Mouse (Mus musculus): Measurements from ENCODE around the gene AU021092. TPM values are rescaled to one million over a fixed set of nuclear protein-coding genes. Genes with fewer than 3 reads are reported as not detected.

The AU021092 gene
- total RNA-seq (2021) = 1 to 10 TPM; 4.2 to 4.7 TPM
- long read RNA-seq, experiment 1, partial matches to known transcripts = 0 of 3 reads
- long read RNA-seq, experiment 1, other reads (novel, unspliced or antisense) = 0 of 3 reads
- long read RNA-seq, experiment 2, partial matches to known transcripts = 0 of 3 reads
- long read RNA-seq, experiment 2, other reads (novel, unspliced or antisense) = 1 of 3 reads

DNA sequence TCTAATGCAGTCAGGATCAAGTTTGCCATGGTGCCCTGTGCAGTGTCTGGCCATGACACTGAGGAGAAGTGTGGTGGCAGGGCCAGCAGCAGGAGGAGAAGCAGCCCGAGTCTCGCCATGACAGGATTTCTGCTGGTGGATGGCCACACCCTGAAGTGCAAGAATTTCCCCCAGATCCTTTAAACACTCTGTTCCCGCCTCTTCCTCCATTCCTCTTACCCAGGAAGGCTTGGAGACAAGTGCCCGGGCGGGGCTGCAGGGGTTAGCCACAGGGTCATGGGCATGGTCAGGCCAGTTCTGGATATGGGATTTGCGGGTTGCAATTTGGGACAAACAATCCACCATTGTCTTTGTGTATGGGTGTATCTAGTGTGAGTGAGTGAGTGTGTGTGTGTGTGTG, at the start of gene AU021092:
TSS of gene AU021092 (minus strand) at position 160 of the 400 bp plus-strand sequence.
- DNase-seq (ENCODE audit: extremely low spot score in 1 of 2, low spot score in 2 of 2) = no peak
- Histone ChIP-seq H3K4me3 (no peak within 1 kb of the TSS), H3K27ac (peak within 1 kb of the TSS; percentile 50; the same call in 1 of the 2 replicates)
- intact Hi-C loops (cut with DNase I) = no loop called here
- TF ChIP-seq CTCF (IDR thresholded peaks at IDR 0.05) = no peak

DNA sequence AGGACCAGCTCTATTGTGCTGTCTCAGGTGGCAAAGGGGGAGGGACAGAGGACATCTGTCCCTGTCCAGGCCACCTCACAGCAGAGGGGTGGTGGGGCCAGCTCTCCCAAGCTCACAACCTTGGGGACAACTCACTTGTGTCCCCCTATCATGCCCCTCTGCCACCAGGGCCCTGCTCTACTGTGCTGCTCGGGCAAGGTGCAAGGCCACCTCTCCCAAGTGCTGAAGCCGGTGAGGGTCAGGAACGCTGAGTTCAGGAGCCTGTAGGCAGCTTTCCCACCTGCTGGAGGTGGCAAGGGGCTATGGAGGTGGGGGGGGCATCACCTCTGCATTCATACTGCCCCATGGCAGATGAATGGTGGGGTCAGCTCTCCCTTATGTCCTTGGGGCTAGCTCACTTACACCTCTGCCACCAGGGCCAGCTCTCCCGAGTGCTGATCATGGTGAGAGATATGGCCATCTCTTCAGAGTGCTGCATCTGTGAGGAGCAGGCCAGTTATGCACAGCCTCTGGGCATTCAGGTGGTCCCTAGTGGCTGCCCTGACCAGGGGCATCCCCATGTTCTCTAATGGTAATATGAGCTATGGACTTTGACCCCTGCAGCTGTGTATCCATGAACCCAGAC, 49.4 kb upstream of the AU021092 start:
- H3K4me3 ChIP-seq = no peak overlapping the region
- TF ChIP-seq CTCF (IDR thresholded peaks at IDR 0.05) = no peak
- intact Hi-C loops (cut with DNase I) = no loop called here
- no peak overlapping the region for H3K27ac ChIP-seq
- no peak for DNase-seq (ENCODE audit: extremely low spot score in 1 of 2, low spot score in 2 of 2)

GRCm38 (mm10) chr16:5263926-5264325, 41.8 kb upstream of the AU021092 start:
- no peak for TF ChIP-seq CTCF (IDR thresholded peaks at IDR 0.05)
- Histone ChIP-seq H3K4me3 (no peak overlapping the region), H3K27ac (no peak overlapping the region)
- intact Hi-C loops (cut with DNase I) = no loop called here
- DNase-seq (ENCODE audit: extremely low spot score in 1 of 2, low spot score in 2 of 2) = no peak

DNA sequence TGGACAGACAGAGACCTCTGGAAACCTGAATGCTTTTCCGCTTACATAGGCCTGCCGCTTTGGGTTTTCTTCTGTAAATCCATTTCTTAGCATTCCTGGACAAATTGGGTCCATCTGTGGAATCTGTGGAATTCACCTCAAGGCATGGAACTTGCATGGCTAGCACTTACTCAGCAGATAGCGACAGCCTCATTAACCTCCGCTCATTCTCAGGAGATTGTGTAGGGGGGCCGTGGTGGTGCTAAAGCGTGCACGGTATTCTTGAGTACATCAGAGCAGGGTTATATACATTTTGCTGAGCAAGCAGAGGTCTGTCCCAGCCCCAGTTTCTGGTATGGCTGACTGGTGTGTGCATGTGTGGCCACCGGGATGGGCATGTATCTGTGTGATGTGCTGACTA, 41.1 kb upstream of the AU021092 start:
- no peak for TF ChIP-seq CTCF (IDR thresholded peaks at IDR 0.05)
- Histone ChIP-seq H3K4me3 (no peak overlapping the region), H3K27ac (no peak overlapping the region)
- DNase-seq (ENCODE audit: extremely low spot score in 1 of 2, low spot score in 2 of 2) = no peak
- intact Hi-C loops (cut with DNase I) = no loop called here

DNA sequence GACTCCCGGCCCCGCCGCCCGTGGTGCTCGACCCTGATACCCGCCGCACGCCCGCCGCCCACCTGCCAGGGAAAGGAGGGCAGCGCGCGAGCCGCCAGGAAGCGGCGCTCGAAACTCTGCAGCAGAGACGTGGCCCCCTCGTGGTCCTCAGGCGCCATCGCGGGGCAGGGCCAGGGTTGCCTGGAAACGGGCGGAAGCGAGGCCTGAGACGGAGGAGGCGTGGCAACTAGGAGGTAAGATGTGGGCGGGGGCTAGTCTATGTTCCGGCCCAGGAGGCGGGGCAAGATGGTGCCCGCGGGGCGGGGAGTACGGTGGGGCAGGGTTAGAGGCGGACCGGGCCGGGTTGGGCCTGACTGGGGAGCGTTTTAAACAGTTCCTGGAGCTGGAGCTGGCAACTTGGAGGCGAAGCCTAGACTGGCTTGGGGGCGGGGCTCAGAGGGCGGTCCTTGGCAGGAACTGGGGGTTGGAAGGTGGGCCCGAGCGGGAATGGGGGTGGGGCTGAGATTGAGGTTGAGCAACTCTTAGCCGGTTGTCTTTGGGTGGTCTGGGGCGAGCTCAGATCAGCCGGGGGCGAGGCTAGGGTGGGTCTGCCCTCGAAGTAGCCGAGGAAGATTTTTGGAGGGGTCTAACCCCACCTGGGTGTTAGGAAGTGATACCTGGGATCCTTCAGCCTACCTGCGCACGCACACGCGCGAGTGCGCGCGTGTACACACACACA, 33.8 kb upstream of the AU021092 start, which contains the start of gene Eef2kmt:
TSS of gene Eef2kmt (minus strand) at position 205 of the 718 bp plus-strand sequence.
- peak; percentile 96 to 97 for DNase-seq (ENCODE audit: extremely low spot score in 1 of 2, low spot score in 2 of 2)
- peak within 1 kb of the TSS; percentile 62; the same call in 1 of the 2 replicates for H3K27ac ChIP-seq
- H3K4me3 ChIP-seq = peak within 1 kb of the TSS; percentile 64
- TF ChIP-seq CTCF (IDR thresholded peaks at IDR 0.05) = peak; percentile 80
- intact Hi-C loops (cut with DNase I) = loop anchor here (2.0 kb wide), 1 partner anchor 21 kb away; no protein-coding TSS in a partner anchor

DNA sequence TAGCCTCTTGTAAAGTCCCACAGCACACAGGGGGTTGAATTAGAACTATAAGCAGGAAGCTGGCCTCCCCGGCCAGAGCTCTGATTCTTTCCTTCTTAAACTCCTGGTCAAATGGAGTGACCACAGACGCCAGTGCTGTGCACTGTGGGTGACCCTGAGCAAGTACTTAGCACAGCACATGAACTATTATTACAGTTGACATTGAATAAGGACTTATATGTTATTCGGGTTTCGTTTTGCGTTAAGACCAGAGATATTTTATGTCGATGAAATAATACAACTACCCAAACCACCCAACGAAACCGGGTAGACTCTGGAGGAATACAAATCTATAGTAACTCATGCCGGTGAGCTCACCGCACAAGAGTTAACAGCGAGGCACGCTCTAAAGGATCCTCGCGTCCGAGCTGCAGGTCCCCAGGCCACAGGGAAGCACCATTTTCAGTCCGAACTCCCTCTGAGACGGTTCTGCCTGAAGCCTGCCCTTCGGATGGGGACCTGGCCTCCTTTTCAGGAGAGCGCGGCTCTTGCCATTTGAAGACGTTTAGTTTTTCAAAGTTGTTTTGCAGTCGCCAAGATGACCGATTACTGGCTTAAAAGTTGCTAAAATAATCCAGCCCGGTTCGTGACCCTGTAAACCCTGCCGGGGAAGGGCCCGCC, 33.1 kb upstream of the AU021092 start:
- no peak for TF ChIP-seq CTCF (IDR thresholded peaks at IDR 0.05)
- no peak for DNase-seq (ENCODE audit: extremely low spot score in 1 of 2, low spot score in 2 of 2)
- peak overlapping the region; percentile 62; the same call in 1 of the 2 replicates for H3K27ac ChIP-seq
- intact Hi-C loops (cut with DNase I) = loop anchor here (2.0 kb wide), 1 partner anchor 20 kb away; no protein-coding TSS in a partner anchor
- peak overlapping the region; percentile 64 for H3K4me3 ChIP-seq

- Histone ChIP-seq H3K27ac (peak overlapping the region; percentile 2; the same call in 1 of the 2 replicates), H3K4me3 (no peak overlapping the region)
- peak; percentile 89 for TF ChIP-seq CTCF (IDR thresholded peaks at IDR 0.05)
- intact Hi-C loops (cut with DNase I) = loop anchor here (2.0 kb wide), 1 partner anchor 20 kb away; no protein-coding TSS in a partner anchor
- DNase-seq (ENCODE audit: extremely low spot score in 1 of 2, low spot score in 2 of 2) = peak; percentile 50 to 58
Measured at GRCm38 (mm10) chr16:5254346-5255025, 32.4 kb upstream of the AU021092 start.

- no peak overlapping the region for H3K4me3 ChIP-seq
- DNase-seq (ENCODE audit: extremely low spot score in 1 of 2, low spot score in 2 of 2) = no peak
- TF ChIP-seq CTCF (IDR thresholded peaks at IDR 0.05) = no peak
- intact Hi-C loops (cut with DNase I) = no loop called here
- no peak overlapping the region for H3K27ac ChIP-seq
Measured at GRCm38 (mm10) chr16:5252260-5252659, 30.2 kb upstream of the AU021092 start.

DNA sequence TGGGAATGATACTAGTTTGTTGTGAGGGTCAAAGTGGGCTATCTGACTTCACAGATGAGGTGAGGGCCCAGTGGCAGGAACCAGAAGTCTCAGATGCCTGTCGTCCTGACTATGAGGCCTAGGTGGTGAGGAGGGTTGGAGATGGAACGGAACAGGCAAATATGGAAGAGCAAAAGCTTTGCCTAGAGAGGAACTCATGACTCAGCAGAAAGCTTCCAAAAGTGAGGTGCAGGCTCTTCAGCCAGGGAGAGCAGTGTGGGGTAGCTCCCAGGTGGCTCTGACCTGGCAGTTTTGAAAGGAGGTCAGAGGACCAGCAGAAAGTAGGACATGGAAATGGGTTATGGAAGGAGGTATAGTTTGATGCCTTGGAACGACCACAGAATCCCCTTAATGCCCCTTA, 28.8 kb upstream of the AU021092 start:
- H3K27ac ChIP-seq = no peak overlapping the region
- TF ChIP-seq CTCF (IDR thresholded peaks at IDR 0.05) = no peak

GRCm38 (mm10) chr16:5244411-5244810, 22.3 kb upstream of the AU021092 start:
- H3K4me3 ChIP-seq = no peak overlapping the region
- peak; percentile 51 to 56 for DNase-seq (ENCODE audit: extremely low spot score in 1 of 2, low spot score in 2 of 2)
- peak; percentile 84 for TF ChIP-seq CTCF (IDR thresholded peaks at IDR 0.05)
- no peak overlapping the region for H3K27ac ChIP-seq
- intact Hi-C loops (cut with DNase I) = loop anchor here (2.0 kb wide), 1 partner anchor 42 kb away; no protein-coding TSS in a partner anchor

More for the DNA sequence above, 28.8 kb upstream of the AU021092 start:
- intact Hi-C loops (cut with DNase I) = no loop called here
- no peak for DNase-seq (ENCODE audit: extremely low spot score in 1 of 2, low spot score in 2 of 2)
- no peak overlapping the region for H3K4me3 ChIP-seq

DNA sequence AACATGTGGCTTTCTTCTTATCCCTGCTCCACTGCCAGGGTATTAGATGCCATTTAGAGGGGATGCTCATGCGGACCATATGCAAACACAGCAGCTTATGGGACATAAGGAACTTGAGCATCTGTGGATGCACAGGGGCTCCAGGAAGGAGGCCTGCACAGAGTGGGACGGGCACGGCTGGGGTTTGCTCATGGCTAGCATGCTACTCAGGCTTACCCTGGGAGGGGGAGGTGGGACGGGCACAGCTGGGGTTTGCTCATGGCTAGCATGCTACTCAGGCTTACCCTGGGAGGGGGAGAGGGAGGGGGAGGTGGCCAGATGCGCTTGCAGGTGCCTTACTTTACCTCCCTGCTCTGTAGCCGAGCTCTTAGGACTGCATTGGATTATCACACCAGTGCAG, 20.8 kb upstream of the AU021092 start:
- H3K4me3 ChIP-seq = no peak overlapping the region
- no peak for DNase-seq (ENCODE audit: extremely low spot score in 1 of 2, low spot score in 2 of 2)
- no peak for TF ChIP-seq CTCF (IDR thresholded peaks at IDR 0.05)
- intact Hi-C loops (cut with DNase I) = no loop called here
- no peak overlapping the region for H3K27ac ChIP-seq

Measured in left cerebral cortex, adult 2 months (tissue).